Mouse (Mus musculus) central nervous system, embryonic 11.5 days (tissue): ENCODE data around the gene Gm8127. TPM values are rescaled to one million over a fixed set of nuclear protein-coding genes. Genes with fewer than 3 reads are reported as not detected.

Experiments
- polyA plus RNA-seq: library from polyadenylated mRNA; depleted of rRNA; stranded (reverse); fragments of >200 nt; gene quantifications from 2 replicates; pipeline ENCODE4 v1.2.3, GENCODE M21; 2012; rRNA removed

The Gm8127 gene
- not detected in 2 replicates for polyA plus RNA-seq

DNA sequence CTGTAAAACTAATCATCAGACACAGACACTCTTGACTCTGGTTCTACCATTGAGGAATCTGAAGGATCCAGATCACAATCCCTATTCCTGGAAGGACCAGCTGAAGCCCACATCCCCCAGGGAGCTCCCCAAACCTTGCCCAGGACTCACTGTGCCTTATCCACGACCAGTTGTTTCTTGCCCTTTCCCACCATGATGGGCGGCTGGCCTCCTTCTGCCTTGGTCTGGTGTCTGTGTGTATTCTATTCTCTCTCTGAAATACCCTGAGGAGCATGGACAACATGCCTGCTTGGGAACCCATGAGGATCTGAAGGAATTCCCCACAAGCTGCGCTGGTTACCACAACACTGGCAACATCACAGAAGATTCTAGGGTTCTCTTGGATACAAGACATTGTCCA is at the start of gene Gm8127:
Gene Gm8127, minus strand, starts transcription at position 330 of the 400 bp plus-strand sequence.

DNA sequence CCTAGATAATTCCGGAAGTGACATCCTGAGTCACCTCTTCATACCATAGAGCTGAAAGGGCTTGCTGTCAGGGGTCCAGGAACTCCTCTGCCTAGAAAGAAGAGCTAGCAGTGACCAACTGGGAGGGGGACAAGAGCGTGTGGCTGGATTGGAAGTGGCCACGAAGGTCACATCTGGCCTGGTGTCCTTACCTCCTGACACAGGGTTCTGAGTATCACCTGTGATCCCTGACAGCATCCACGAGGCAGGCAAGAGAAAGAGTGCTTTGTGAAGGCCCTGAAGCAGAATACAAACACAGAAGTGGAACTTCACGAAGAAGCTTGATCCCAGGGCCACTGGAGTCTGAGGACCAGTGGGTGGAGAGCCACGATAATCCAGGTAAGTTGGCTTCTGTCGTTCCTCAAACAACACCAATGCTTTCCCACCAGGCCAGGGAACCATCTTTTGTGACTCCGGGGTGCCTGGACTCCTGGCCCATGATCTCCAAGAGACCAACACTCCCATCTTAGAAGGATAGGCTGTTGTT is 18.6 kb downstream of the Gm8127 start, which contains the start of gene Gm9732:
Gene Gm9732, plus strand, starts transcription at position 51 of the 526 bp plus-strand sequence.

DNA sequence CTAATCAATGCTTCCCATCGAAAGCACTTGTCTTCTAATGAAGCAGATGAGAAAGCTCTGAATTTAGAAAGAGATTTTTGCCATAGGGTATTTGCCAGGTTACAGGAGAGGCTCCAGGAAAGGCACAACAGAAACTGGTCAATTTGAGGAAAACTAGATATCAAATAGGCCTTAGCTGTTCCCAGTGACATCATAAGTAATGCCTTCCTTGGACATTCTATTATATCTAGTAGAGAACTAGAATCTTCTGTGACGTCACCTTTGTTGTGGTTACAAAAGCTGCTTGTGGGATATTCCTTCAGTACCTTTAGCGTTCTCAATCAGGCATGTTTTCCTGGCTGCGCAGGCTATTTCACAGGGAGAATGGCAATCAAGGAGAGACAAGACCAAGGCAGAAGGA is 35.3 kb downstream of the Gm8127 start, which contains the start of gene Gm8126:
Gene Gm8126, plus strand, starts transcription at position 301 of the 400 bp plus-strand sequence.

Other genes with a start within 250 kb of the Gm8127 start
- gene Gm8094, start 217.2 kb downstream of the Gm8127 start, polyA plus RNA-seq = not detected in 2 replicates
- gene Gm8104, start 193.2 kb downstream of the Gm8127 start, polyA plus RNA-seq = not detected in 2 replicates
- not detected in 2 replicates for gene Gm7233, start 114.0 kb downstream of the Gm8127 start, polyA plus RNA-seq
- not detected in 2 replicates for gene Gm8122, start 58.5 kb downstream of the Gm8127 start, polyA plus RNA-seq
- gene Gm8126, start 35.2 kb downstream of the Gm8127 start, polyA plus RNA-seq = not detected in 2 replicates
- gene Gm9732, start 18.8 kb downstream of the Gm8127 start, polyA plus RNA-seq = not detected in 2 replicates
- gene 1700001F09Rik, start 54.0 kb upstream of the Gm8127 start, polyA plus RNA-seq = not detected in 2 replicates
- not detected in 2 replicates for gene Gm8138, start 122.5 kb upstream of the Gm8127 start, polyA plus RNA-seq
- not detected in 2 replicates for gene Gm5799, start 249.7 kb upstream of the Gm8127 start, polyA plus RNA-seq